Mouse (Mus musculus) spleen, postnatal 36 days (tissue): ENCODE results near the gene Olfr117.
"Not testable (repeated sequence)": the region's sequence is repeated elsewhere in the genome, so short reads cannot be mapped to it uniquely, and the experiment has no call there.

Source experiments
- DNase-seq, 2 experiments: peaks; one replicate each; pipeline ENCODE4 v3.0.0; 2022; ENCODE audit warnings: low spot score in 2 of 2, mixed read lengths in 1 of 2

Olfr117 gene

GRCm38 (mm10) chr17:37663682-37664081 is at the start of gene Olfr117:
Olfr117 (minus strand) TSS chr17:37663782.
- no peak for DNase-seq

DNA sequence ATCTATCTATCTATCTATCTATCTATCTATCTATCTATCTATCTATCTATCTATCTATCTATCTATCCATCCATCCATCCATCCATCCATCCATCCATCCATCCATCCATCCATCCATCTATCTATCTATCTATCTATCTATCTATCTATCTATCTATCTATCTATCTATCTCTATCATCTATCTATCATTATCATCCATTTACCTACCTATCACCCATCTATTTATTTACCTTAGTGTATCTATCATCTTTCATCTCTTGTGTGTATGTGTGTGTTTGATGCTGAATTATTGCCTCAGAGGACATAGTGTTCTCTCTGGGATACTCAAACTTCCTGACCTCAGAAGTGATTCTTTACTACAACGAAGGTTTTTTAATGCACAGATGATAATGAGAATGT is 32.7 kb upstream of the Olfr117 start, which contains the start of gene Olfr119:
Gene Olfr119 (plus strand): TSS at position 301 of the 400 bp plus-strand sequence.
- DNase-seq = not testable (repeated sequence)

DNA sequence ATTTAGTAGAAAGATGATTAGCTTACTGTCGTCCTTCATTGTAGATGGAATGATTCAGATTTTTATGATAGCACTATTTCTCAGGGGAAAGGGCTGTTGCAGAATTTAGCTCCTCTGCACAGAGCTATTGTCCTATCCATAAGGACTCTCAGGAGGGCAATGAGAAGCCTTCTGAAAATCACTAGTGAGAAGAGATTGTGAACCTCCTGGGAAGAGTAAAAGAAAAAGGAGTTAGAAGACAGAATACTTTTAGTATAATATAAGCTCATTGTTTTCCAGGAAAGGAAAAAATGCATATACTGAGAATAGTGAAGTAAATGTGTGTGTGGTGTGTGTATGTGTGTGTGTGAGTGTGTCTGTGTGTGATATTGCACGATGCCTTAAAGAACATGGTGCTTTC is 3.1 kb upstream of the Olfr117 start, which contains the start of gene Olfr118:
Gene Olfr118 (plus strand): TSS at position 301 of the 400 bp plus-strand sequence.
- no peak for DNase-seq

DNA sequence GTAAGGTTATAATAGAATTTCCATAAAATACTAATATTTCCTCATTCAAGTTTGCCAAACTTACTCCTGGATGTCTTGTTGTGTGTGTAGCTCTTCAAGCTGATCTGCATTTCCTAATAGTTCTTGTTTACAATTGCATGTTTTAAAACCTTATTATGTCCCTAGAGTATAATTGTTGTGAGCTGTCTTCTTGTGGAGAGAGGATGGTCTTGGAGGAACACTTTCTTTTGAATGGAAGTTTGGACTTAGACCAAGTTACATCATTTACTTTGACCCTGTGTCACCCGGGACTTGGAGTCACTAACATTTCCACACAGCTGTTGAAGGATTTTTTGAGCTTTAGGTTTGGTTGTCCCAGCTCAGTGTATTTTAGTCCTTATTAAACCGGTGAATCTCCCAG is 36.6 kb downstream of the Olfr117 start, which contains the start of the genes Olfr115 and Olfr116:
Gene Olfr115 (minus strand): TSS at position 101 of the 400 bp plus-strand sequence.
Gene Olfr116 (minus strand): TSS at position 191 of the 400 bp plus-strand sequence.
- no peak for DNase-seq
